Comparison of ENCODE assay signal across 11 mouse cellular contexts in the genomic region with DNA sequence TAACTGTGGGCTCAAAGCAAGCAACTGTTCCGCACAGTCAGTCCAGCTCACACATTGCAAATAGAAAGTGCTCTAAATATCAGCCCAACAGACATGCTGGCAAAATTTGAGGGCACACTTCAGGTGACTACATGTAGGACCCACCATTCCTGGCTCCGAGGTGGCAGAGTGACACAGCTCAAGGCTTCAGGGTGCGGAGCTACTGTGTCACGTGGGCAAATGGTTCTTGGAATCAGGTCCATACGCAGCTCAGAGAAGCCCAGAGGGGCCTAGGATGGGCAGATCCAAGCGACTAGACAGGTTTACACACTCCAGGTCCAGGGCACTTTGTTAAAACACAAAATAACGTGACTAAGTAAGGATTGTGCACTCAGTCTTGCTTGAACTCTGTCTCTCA.
DNase-seq lines count a peak whose midpoint lies in the region; ATAC-seq and TF ChIP-seq lines count a peak whose summit lies in the region.
"Had no signal": no experiment of that assay in that cellular context is flagged by ENCODE, and none has a peak within 500 bp of the region (broad histone marks: within the 10 kb centered on the region; RNA-seq: fewer than 3 reads in every experiment).

No protein-coding gene starts in this region.

- H3K36me3 ChIP-seq in intestine, embryonic 14.5 days (ENCODE audit: control insufficient read depth, insufficient read depth, low read length): no peaks in the 10 kb centered on the region
- no peaks in the 10 kb centered on the region for H3K36me3 ChIP-seq in intestine, embryonic 15.5 days
- no peaks in the 10 kb centered on the region for H3K36me3 ChIP-seq in neural tube, embryonic 11.5 days (ENCODE audit: control insufficient read depth, insufficient read depth, low read length)
- H3K36me3 ChIP-seq in stomach, postnatal 0 days (ENCODE audit: control insufficient read depth, insufficient read depth, low read length): no peaks in the 10 kb centered on the region

- TF ChIP-seq CTCF in stomach, postnatal 0 days (IDR thresholded peaks at IDR 0.05; ENCODE audit: low read depth): no peak

- TF ChIP-seq EP300 in stomach, postnatal 0 days (optimal IDR thresholded peaks at IDR 0.05): no peak

- no peak for ATAC-seq in intestine, embryonic 14.5 days (replicated peaks; ENCODE audit: low FRiP score, low TSS enrichment, low read depth)
- ATAC-seq in intestine, embryonic 15.5 days: no peak; the same call in 1 of the 2 replicates
- no peak for ATAC-seq in neural tube, embryonic 11.5 days (ENCODE audit: insufficient read depth, low FRiP score, low TSS enrichment)
- no peak; the same call in 1 of the 2 replicates for ATAC-seq in stomach, postnatal 0 days (ENCODE audit: low FRiP score, low TSS enrichment)
- ATAC-seq in granulocyte monocyte progenitor cell, adult 5-6 weeks (replicated peaks; ENCODE audit: poor library complexity, severe bottlenecking): no peak

- no peaks in the 10 kb centered on the region for H3K27me3 ChIP-seq in intestine, embryonic 14.5 days (replicated peaks; ENCODE audit: control insufficient read depth, insufficient read depth, low read length)
- H3K27me3 ChIP-seq in intestine, embryonic 15.5 days (replicated peaks): no peaks in the 10 kb centered on the region; the same call in 1 of the 2 replicates
- no peaks in the 10 kb centered on the region for H3K27me3 ChIP-seq in neural tube, embryonic 11.5 days (ENCODE audit: control insufficient read depth, insufficient read depth, low read length)
- no peaks in the 10 kb centered on the region for H3K27me3 ChIP-seq in stomach, postnatal 0 days (ENCODE audit: control insufficient read depth, insufficient read depth, low read length)

- H3K4me3 ChIP-seq in intestine, embryonic 14.5 days (ENCODE audit: low read depth, low read length): no peak overlapping the region
- no peak overlapping the region for H3K4me3 ChIP-seq in intestine, embryonic 15.5 days (replicated peaks)
- no peak overlapping the region for H3K4me3 ChIP-seq in neural tube, embryonic 11.5 days (ENCODE audit: low read depth, low read length)
- no peak overlapping the region for H3K4me3 ChIP-seq in stomach, postnatal 0 days (ENCODE audit: low read depth, low read length)

- DNase-seq in adrenal gland, postnatal 10 days: peak; percentile 17
- DNase-seq in adrenal gland, postnatal 4 days (ENCODE audit: low spot score in 2 of 2): no peak
- DNase-seq in intestine, embryonic 14.5 days (ENCODE audit: low spot score): peak; percentile 51
- no peak for DNase-seq in neural tube, embryonic 11.5 days (ENCODE audit: low spot score)
- DNase-seq in neural tube, embryonic 10.5 days (ENCODE audit: extremely low spot score, low spot score): no peak
- DNase-seq in stomach, postnatal 0 days (ENCODE audit: low spot score): no peak
- DNase-seq: cerebellum, postnatal 14 days; midbrain, embryonic 14.5 days; thymus, adult 2 months had no signal

- WGBS in intestine, embryonic 14.5 days: 74% methylated on average over 7 of the region's 7 CpGs
- 75% methylated on average over 7 of the region's 7 CpGs for WGBS in intestine, embryonic 15.5 days
- WGBS in neural tube, embryonic 11.5 days: 77% methylated on average over 7 of the region's 7 CpGs
- WGBS in stomach, postnatal 0 days: 75% methylated on average over 7 of the region's 7 CpGs

- H3K27ac ChIP-seq in intestine, embryonic 14.5 days (ENCODE audit: low read depth): no peak overlapping the region
- no peak overlapping the region for H3K27ac ChIP-seq in intestine, embryonic 15.5 days
- peak overlapping the region; percentile 24; the same call in 1 of the 2 replicates for H3K27ac ChIP-seq in neural tube, embryonic 11.5 days (ENCODE audit: low read depth, low read length)
- H3K27ac ChIP-seq in stomach, postnatal 0 days (replicated peaks): peak overlapping the region; percentile 45; the same call in 1 of the 2 replicates

- no peaks in the 10 kb centered on the region for H3K9me3 ChIP-seq in intestine, embryonic 14.5 days (ENCODE audit: control insufficient read depth, low read length)
- H3K9me3 ChIP-seq in intestine, embryonic 15.5 days: no peaks in the 10 kb centered on the region
- no peaks in the 10 kb centered on the region for H3K9me3 ChIP-seq in neural tube, embryonic 11.5 days (ENCODE audit: control insufficient read depth, low read length)
- H3K9me3 ChIP-seq in stomach, postnatal 0 days (ENCODE audit: control insufficient read depth, low read length): no peaks in the 10 kb centered on the region

- H3K4me1 ChIP-seq in intestine, embryonic 14.5 days (replicated peaks; ENCODE audit: control insufficient read depth, insufficient read depth, low read length): peaks cover 7% of the 10 kb centered on the region; the same call in 1 of the 2 replicates
- no peaks in the 10 kb centered on the region for H3K4me1 ChIP-seq in intestine, embryonic 15.5 days (replicated peaks)
- peaks cover 16% of the 10 kb centered on the region for H3K4me1 ChIP-seq in neural tube, embryonic 11.5 days (ENCODE audit: control insufficient read depth, insufficient read depth, low read length)
- H3K4me1 ChIP-seq in stomach, postnatal 0 days (replicated peaks; ENCODE audit: control insufficient read depth, insufficient read depth): no peaks in the 10 kb centered on the region

- no peak overlapping the region for H3K4me2 ChIP-seq in intestine, embryonic 14.5 days (ENCODE audit: low read length)
- H3K4me2 ChIP-seq in intestine, embryonic 15.5 days (replicated peaks): no peak overlapping the region
- H3K4me2 ChIP-seq in neural tube, embryonic 11.5 days (ENCODE audit: low read depth): no peak overlapping the region
- H3K4me2 ChIP-seq in stomach, postnatal 0 days (replicated peaks; ENCODE audit: low read depth): no peak overlapping the region

- H3K9ac ChIP-seq in intestine, embryonic 14.5 days (ENCODE audit: low read length): no peak overlapping the region
- no peak overlapping the region for H3K9ac ChIP-seq in intestine, embryonic 15.5 days
- no peak overlapping the region for H3K9ac ChIP-seq in neural tube, embryonic 11.5 days (ENCODE audit: low read length)
- H3K9ac ChIP-seq in stomach, postnatal 0 days (ENCODE audit: low read length): no peak overlapping the region

Comparison
In these comparisons a context has a peak if more than half of its experiments do, and no peak if none do; other contexts are left out.
1. DNase-seq: peak in adrenal gland, postnatal 10 days (single experiment) and intestine, embryonic 14.5 days (single experiment); none in adrenal gland, postnatal 4 days (0 of 2), neural tube, embryonic 11.5 days (single experiment), neural tube, embryonic 10.5 days (single experiment) and stomach, postnatal 0 days (single experiment).
2. H3K27ac ChIP-seq: peak in neural tube, embryonic 11.5 days (single experiment) and stomach, postnatal 0 days (single experiment); none in intestine, embryonic 14.5 days (single experiment) and intestine, embryonic 15.5 days (single experiment).